Mouse (Mus musculus): ENCODE measurements around the gene Ppm1b.

DNA sequence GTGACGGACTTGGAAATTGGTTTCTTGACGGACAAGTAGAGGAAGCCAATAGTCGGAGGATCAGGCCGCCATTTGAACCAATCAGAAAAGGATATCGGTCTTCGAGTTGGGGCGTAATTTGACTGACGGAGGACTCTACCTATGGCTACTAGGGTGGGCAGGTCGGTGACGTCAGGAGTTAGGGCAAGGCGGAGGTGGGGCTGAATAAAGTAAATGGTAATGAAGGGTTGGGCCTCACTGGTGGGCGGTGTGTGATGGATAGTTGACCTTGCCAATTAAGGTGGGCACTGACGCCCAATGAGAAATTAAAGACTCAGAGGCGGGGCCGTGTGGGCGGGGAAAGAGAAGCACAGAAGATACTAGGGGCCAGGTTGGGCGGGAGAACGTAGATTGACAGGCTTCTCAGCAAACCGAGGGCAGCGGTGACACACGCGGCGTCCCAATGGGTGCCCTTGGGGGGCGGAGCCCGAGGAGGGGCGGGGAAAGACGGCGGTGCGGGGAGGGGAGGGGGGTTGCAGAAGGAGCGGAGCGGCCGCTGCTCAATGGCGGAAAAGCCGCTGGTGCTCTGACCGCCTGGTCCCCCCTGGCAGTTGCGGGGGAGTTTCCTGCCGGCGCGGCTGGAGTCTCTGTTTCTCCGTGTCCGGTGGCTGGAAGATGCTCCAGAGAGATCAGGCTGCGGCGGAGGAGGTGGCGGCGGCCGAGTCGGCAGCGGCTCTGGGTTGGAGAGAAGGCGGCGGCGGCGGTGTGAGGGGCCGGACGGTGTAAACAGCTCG, 1.1 kb downstream of the Ppm1b start:
- TF ChIP-seq CTCF (IDR thresholded peaks at IDR 0.05; ENCODE audit: control insufficient read depth, insufficient read depth, insufficient replicate concordance, low read depth, low read length): no peak
- TF ChIP-seq POLR2A (IDR thresholded peaks at IDR 0.05; ENCODE audit: control insufficient read depth, low read depth, low read length): peak; percentile 87

Measured in testis, adult 2 months (tissue).